Mouse (Mus musculus): ENCODE data around the gene Ruvbl1.

- TF ChIP-seq CTCF (IDR thresholded peaks at IDR 0.05; ENCODE audit: control insufficient read depth, insufficient read depth, low read length): no peak
- no peak for TF ChIP-seq POLR2A (IDR thresholded peaks at IDR 0.05; ENCODE audit: borderline replicate concordance, control insufficient read depth, low read depth, low read length)
These were observed 51.5 kb downstream of the Ruvbl1 start for GRCm38 (mm10) chr6:88516667-88517066.
